Mouse (Mus musculus): ENCODE measurements around the gene Ift88. TPM values are rescaled to one million over a fixed set of nuclear protein-coding genes. Genes with fewer than 3 reads are reported as not detected.

The Ift88 gene
- total RNA-seq, 2 experiments from 2014 or later, result not detected

GRCm38 (mm10) chr14:57529086-57529785 lies 105.4 kb downstream of the Ift88 start:
- no peak for ATAC-seq (replicated peaks; ENCODE audit: low FRiP score, poor library complexity, severe bottlenecking)

- no peak for ATAC-seq (replicated peaks; ENCODE audit: low FRiP score, poor library complexity, severe bottlenecking)
These were observed 106.1 kb downstream of the Ift88 start for GRCm38 (mm10) chr14:57529786-57530515.

- no peak for ATAC-seq (replicated peaks; ENCODE audit: low FRiP score, poor library complexity, severe bottlenecking)
These were observed 108.7 kb downstream of the Ift88 start for GRCm38 (mm10) chr14:57532577-57532976.

GRCm38 (mm10) chr14:57533214-57533613 lies 109.4 kb downstream of the Ift88 start:
- no peak for ATAC-seq (replicated peaks; ENCODE audit: low FRiP score, poor library complexity, severe bottlenecking)

- ATAC-seq (replicated peaks; ENCODE audit: low FRiP score, poor library complexity, severe bottlenecking), result no peak
These were observed 110.0 kb downstream of the Ift88 start for GRCm38 (mm10) chr14:57533841-57534240.

GRCm38 (mm10) chr14:57534346-57534745 lies 110.5 kb downstream of the Ift88 start:
- ATAC-seq (replicated peaks; ENCODE audit: low FRiP score, poor library complexity, severe bottlenecking), result no peak

GRCm38 (mm10) chr14:57534961-57535360 lies 111.1 kb downstream of the Ift88 start:
- ATAC-seq (replicated peaks; ENCODE audit: low FRiP score, poor library complexity, severe bottlenecking), result no peak

- no peak for ATAC-seq (replicated peaks; ENCODE audit: low FRiP score, poor library complexity, severe bottlenecking)
These were observed 111.8 kb downstream of the Ift88 start for GRCm38 (mm10) chr14:57535646-57536045.

GRCm38 (mm10) chr14:57536820-57537219 lies 113.0 kb downstream of the Ift88 start:
- no peak for ATAC-seq (replicated peaks; ENCODE audit: low FRiP score, poor library complexity, severe bottlenecking)

- ATAC-seq (replicated peaks; ENCODE audit: low FRiP score, poor library complexity, severe bottlenecking), result no peak
These were observed 113.6 kb downstream of the Ift88 start for GRCm38 (mm10) chr14:57537261-57538015.

GRCm38 (mm10) chr14:57540683-57541082 lies 116.8 kb downstream of the Ift88 start:
- no peak for ATAC-seq (replicated peaks; ENCODE audit: low FRiP score, poor library complexity, severe bottlenecking)

- ATAC-seq (replicated peaks; ENCODE audit: low FRiP score, poor library complexity, severe bottlenecking), result no peak
These were observed 118.4 kb downstream of the Ift88 start for GRCm38 (mm10) chr14:57542231-57542630.

- ATAC-seq (replicated peaks; ENCODE audit: low FRiP score, poor library complexity, severe bottlenecking), result no peak
These were observed 119.7 kb downstream of the Ift88 start for GRCm38 (mm10) chr14:57543420-57544039.

- no peak for ATAC-seq (replicated peaks; ENCODE audit: low FRiP score, poor library complexity, severe bottlenecking)
These were observed 121.7 kb downstream of the Ift88 start for GRCm38 (mm10) chr14:57545526-57545925.

GRCm38 (mm10) chr14:57546131-57546530 lies 122.3 kb downstream of the Ift88 start:
- no peak for ATAC-seq (replicated peaks; ENCODE audit: low FRiP score, poor library complexity, severe bottlenecking)

- no peak for ATAC-seq (replicated peaks; ENCODE audit: low FRiP score, poor library complexity, severe bottlenecking)
These were observed 122.7 kb downstream of the Ift88 start for GRCm38 (mm10) chr14:57546557-57547021.

GRCm38 (mm10) chr14:57547062-57547461 lies 123.2 kb downstream of the Ift88 start:
- ATAC-seq (replicated peaks; ENCODE audit: low FRiP score, poor library complexity, severe bottlenecking), result no peak

GRCm38 (mm10) chr14:57552945-57553344 lies 129.1 kb downstream of the Ift88 start:
- ATAC-seq (replicated peaks; ENCODE audit: low FRiP score, poor library complexity, severe bottlenecking), result no peak

GRCm38 (mm10) chr14:57554434-57554833 lies 130.6 kb downstream of the Ift88 start:
- no peak for ATAC-seq (replicated peaks; ENCODE audit: low FRiP score, poor library complexity, severe bottlenecking)

GRCm38 (mm10) chr14:57555471-57556070 lies 131.7 kb downstream of the Ift88 start:
- no peak for ATAC-seq (replicated peaks; ENCODE audit: low FRiP score, poor library complexity, severe bottlenecking)

All from erythroid progenitor cell, adult 5-6 weeks (primary cell).